Mouse (Mus musculus) cortical plate, adult 2 months (tissue): ENCODE measurements around the gene Klc4.

Experiments used
- CTCF ChIP-seq: fragments of 200-500 bp; IDR thresholded peaks from 2 replicates; pipeline ENCODE4 v1.5.1; 2011; ENCODE audit warnings: mild to moderate bottlenecking, control low read depth, low read length; ENCODE audit not compliant: insufficient read depth; ENCODE audit errors: extremely low read depth
- POLR2A ChIP-seq: fragments of 200-500 bp; IDR thresholded peaks from 2 replicates; pipeline ENCODE4 v1.6.1; 2011; ENCODE audit warnings: mild to moderate bottlenecking, low read length, control low read depth; ENCODE audit not compliant: insufficient read depth; ENCODE audit errors: extremely low read depth

DNA sequence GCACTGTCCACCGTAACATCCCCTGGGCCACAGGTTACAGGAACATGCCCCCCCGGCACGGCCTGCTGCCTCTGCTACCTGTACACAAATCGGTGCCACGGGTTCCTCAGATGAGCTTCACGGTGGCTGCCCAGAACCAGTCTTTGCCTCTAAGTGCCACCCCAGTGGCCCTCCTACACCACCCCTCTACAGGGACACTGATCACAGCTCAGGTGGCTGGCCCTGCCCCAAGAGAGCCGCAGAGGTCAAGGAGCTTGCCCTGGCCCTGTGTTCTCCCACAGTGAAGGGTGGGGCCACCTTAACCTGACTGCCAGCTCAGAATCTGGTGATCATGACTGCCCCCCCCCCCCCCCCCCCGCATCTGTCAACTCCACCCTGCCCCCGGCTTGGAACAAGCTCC is 32.6 kb upstream of the Klc4 start, which contains the start of gene Mea1:
- TF ChIP-seq CTCF (no peak), POLR2A (no peak)
